19 mouse cellular contexts compared by ENCODE assay signal in genomic region chr12:52379960-52380359, GRCm38 (mm10).
DNase-seq lines count a peak whose midpoint lies in the region; ATAC-seq and TF ChIP-seq lines count a peak whose summit lies in the region.
"Had no signal": no experiment of that assay in that cellular context is flagged by ENCODE, and none has a peak within 500 bp of the region (broad histone marks: within the 10 kb centered on the region; RNA-seq: fewer than 3 reads in every experiment).

No protein-coding gene starts in this region.

- ATAC-seq in lung, embryonic 14.5 days (ENCODE audit: insufficient read depth): no peak
- 0 out of 2 replicates have a peak, but pooled peaks have one; percentile 21 for ATAC-seq in midbrain, embryonic 13.5 days
- ATAC-seq in erythroid progenitor cell, adult 5-6 weeks (replicated peaks; ENCODE audit: low FRiP score, poor library complexity, severe bottlenecking): no peak
- ATAC-seq: inflammation-experienced regulatory T-cells, adult 6 months had no signal

- TF ChIP-seq POLR2A in lung, adult 2 months (IDR thresholded peaks at IDR 0.05; ENCODE audit: borderline replicate concordance, extremely low read depth, low read depth, low read length): no peak

- WGBS in lung, embryonic 14.5 days: 69% methylated on average over 5 of the region's 5 CpGs
- 69% methylated on average over 5 of the region's 5 CpGs for WGBS in lung, adult 2 months
- WGBS in midbrain, embryonic 13.5 days: 43% methylated on average over 5 of the region's 5 CpGs

- H3K4me1 ChIP-seq in lung, embryonic 14.5 days (ENCODE audit: insufficient read depth): peaks cover 30% of the 10 kb centered on the region
- peaks cover 2% of the 10 kb centered on the region; the same call in 1 of the 2 replicates for H3K4me1 ChIP-seq in lung, adult 2 months (ENCODE audit: control insufficient read depth, insufficient read depth, low read length)
- peaks cover 55% of the 10 kb centered on the region for H3K4me1 ChIP-seq in E14TG2a.4 (replicated peaks; ENCODE audit: low read depth, low read length)
- H3K4me1 ChIP-seq in midbrain, embryonic 13.5 days (replicated peaks): peaks cover 32% of the 10 kb centered on the region
- H3K4me1 ChIP-seq: liver, embryonic 15.5 days had no signal

- H3K9me3 ChIP-seq in lung, embryonic 14.5 days (ENCODE audit: low read depth, low read length): no peaks in the 10 kb centered on the region
- H3K9me3 ChIP-seq in E14TG2a.4 (ENCODE audit: low read length): no peaks in the 10 kb centered on the region
- H3K9me3 ChIP-seq in midbrain, embryonic 13.5 days: no peaks in the 10 kb centered on the region
- H3K9me3 ChIP-seq: liver, embryonic 15.5 days had no signal

- H3K4me3 ChIP-seq in lung, embryonic 14.5 days (ENCODE audit: low read depth, low read length): no peak overlapping the region
- H3K4me3 ChIP-seq in lung, adult 2 months (replicated peaks; ENCODE audit: extremely low read depth, low read depth, low read length): no peak overlapping the region
- peak overlapping the region; percentile 4; the same call in 1 of the 2 replicates for H3K4me3 ChIP-seq in E14TG2a.4 (replicated peaks; ENCODE audit: low read length)
- H3K4me3 ChIP-seq in midbrain, embryonic 13.5 days (replicated peaks): no peak overlapping the region
- H3K4me3 ChIP-seq: liver, embryonic 15.5 days had no signal

- no peak for TF ChIP-seq CTCF in lung, embryonic 14.5 days (IDR thresholded peaks at IDR 0.05; ENCODE audit: low read depth)
- TF ChIP-seq CTCF in lung, adult 2 months (IDR thresholded peaks at IDR 0.05; ENCODE audit: insufficient read depth, low read length): no peak
- no peak for TF ChIP-seq CTCF in E14TG2a.4 (conservative IDR thresholded peaks at IDR 0.05; ENCODE audit: low read length)

- no peaks in the 10 kb centered on the region for H3K36me3 ChIP-seq in lung, embryonic 14.5 days (ENCODE audit: insufficient read depth)
- no peaks in the 10 kb centered on the region for H3K36me3 ChIP-seq in E14TG2a.4 (ENCODE audit: insufficient read depth, low read length)
- no peaks in the 10 kb centered on the region for H3K36me3 ChIP-seq in midbrain, embryonic 13.5 days
- H3K36me3 ChIP-seq: liver, embryonic 15.5 days had no signal

- no peaks in the 10 kb centered on the region for H3K27me3 ChIP-seq in lung, embryonic 14.5 days (ENCODE audit: insufficient read depth, low read length)
- H3K27me3 ChIP-seq in E14TG2a.4 (ENCODE audit: insufficient read depth, low read length): no peaks in the 10 kb centered on the region
- H3K27me3 ChIP-seq in midbrain, embryonic 13.5 days: no peaks in the 10 kb centered on the region
- H3K27me3 ChIP-seq: liver, embryonic 15.5 days had no signal

- DNase-seq in lung, embryonic 14.5 days: peak; percentile 14
- no peak for DNase-seq in lung, adult 2 months
- peak; percentile 32 for DNase-seq in R1 (ENCODE audit: low read depth, low spot score)
- DNase-seq in cerebellum, postnatal 25 days: no peak
- DNase-seq: adrenal gland, postnatal 10 days; gastrocnemius, postnatal 36 days; heart, postnatal 14 days; kidney, adult 9 months; kidney, postnatal 4 days; lung, postnatal 4 days; right cerebral cortex, adult 18-20 months; spleen, adult 18-20 months; thymus, adult 18-20 months had no signal

- H3K4me2 ChIP-seq in lung, embryonic 14.5 days: no peak overlapping the region
- no peak overlapping the region for H3K4me2 ChIP-seq in midbrain, embryonic 13.5 days (replicated peaks)
- H3K4me2 ChIP-seq: heart, embryonic 11.5 days; liver, embryonic 15.5 days had no signal

- H3K27ac ChIP-seq in lung, embryonic 14.5 days (ENCODE audit: low read depth): no peak overlapping the region
- peak overlapping the region; percentile 20; the same call in 1 of the 2 replicates for H3K27ac ChIP-seq in midbrain, embryonic 13.5 days
- H3K27ac ChIP-seq: liver, embryonic 15.5 days had no signal

- H3K9ac ChIP-seq in lung, embryonic 14.5 days: no peak overlapping the region
- H3K9ac ChIP-seq in midbrain, embryonic 13.5 days (replicated peaks): no peak overlapping the region
- H3K9ac ChIP-seq: liver, embryonic 15.5 days had no signal

Comparison
In these comparisons a context has a peak if more than half of its experiments do, and no peak if none do; other contexts are left out.
1. DNase-seq: peak in lung, embryonic 14.5 days (single experiment) and R1 (single experiment); none in lung, adult 2 months (single experiment) and cerebellum, postnatal 25 days (0 of 2).